Mouse (Mus musculus) spleen, postnatal 36 days (tissue): ENCODE results near the gene Cmtm5.
"Not testable (repeated sequence)": the region's sequence is repeated elsewhere in the genome, so short reads cannot be mapped to it uniquely, and the experiment has no call there.

Experiments used
- DNase-seq, 2 experiments: peaks; one replicate each; pipeline ENCODE4 v3.0.0; 2022; ENCODE audit warnings: low spot score in 2 of 2, mixed read lengths in 1 of 2

Cmtm5 gene

DNA sequence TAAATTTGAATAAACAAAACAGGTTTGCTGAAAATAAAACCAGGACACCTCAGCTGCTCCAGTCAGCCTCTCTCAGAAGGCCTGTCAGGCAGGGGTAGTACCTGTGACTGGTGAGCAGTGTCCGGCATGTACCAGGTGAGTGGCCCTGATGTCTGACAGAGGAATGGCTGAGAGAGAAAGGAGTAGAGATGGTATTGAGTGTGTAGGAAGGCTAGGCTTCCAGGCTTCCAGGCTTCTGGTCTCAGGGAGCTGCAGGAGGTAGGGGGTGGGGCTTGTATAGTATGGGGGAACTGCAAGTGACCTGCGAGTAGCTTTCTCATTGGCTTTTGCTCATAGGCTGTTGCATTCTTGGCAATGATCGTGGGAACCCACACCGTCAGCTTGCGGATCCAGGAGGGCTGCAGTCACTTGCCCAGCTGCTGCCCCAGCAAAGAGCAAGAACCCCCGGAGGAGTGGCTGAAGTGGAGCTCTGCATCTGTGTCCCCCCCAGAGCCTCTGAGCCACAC lies 3.4 kb upstream of the Cmtm5 start, which contains the start of gene Il25:
Il25 (plus strand) TSS at position 51 of the 506 bp plus-strand sequence.
- no peak for DNase-seq

DNA sequence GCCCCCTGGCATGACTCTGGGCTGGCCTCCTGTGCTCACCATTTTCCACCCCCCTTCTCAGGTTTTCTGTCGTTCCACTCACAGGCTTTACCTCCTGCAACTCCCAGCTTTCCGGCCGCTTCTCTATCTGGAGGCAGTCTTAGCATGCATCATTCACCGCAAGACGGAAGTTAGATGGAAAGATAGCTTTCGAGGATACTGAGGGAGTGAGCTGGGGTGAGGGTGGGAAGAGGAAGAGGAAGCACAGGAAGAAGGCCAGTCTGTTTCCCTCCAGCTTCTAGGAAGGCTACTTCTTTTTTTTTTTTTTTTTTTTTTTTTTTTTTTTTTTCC lies 735 bp downstream of the Cmtm5 start:
- DNase-seq = no peak

DNA sequence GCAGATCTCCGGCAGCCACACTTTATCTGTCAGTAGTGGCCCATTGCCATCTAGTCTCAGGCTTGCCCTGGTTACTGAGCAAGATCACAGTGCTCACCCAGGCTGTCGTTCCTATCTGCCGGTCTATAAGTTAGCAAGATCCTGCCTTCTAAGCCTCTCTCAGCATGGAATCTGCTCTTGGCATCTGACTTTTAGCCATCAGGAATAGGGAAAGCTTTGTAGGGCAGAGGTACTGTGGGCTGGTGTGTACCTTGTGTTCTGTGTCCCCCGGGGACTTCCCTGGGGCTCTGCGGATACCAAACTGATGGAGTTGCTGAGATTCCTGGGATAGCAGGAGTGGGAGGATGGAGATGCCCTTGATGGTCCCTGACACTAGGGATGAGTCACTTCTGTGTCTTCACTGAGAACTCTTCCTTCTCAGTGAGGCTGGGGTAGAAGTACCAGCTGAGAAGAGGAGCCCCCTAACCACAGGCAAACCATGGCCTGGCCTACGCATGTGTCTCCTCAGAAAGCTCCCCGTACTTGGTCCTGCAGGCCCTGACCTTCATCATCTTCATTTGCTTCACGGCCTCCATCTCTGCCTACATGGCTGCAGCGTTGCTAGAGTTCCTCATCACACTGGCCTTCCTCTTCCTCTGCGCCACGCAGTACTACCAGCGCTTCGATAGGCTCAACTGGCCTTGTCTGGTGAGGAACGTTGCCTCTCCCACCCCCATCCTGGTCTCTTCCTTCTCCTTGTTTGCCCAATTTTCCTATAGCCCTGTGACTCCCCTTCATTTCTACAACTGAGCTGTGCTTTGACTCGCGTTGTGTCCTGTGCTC lies 1.5 kb downstream of the Cmtm5 start:
- no peak for DNase-seq

- DNase-seq = no peak
These were observed 2.6 kb downstream of the Cmtm5 start for GRCm38 (mm10) chr14:54938431-54939219.

GRCm38 (mm10) chr14:54939434-54940175 lies 3.5 kb downstream of the Cmtm5 start:
- DNase-seq = peak; percentile 33 to 48

DNA sequence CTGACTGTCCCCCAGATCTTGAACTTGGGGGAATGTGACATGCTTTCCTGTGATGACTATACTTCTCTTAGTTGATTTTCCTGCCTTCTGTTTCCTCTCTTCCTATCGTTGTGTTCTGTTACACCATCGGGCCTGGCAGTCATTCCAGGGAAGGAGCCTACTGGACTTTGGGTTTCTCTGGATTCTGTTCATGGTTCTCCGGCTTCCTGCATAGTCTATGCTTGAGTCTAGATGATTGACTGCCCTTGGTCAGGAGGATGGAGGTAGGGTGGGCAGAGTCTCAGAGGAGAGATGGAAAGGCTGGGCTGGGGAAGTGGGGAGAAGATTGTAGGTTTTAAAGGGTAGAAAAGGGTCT lies 4.1 kb downstream of the Cmtm5 start:
- DNase-seq = no peak

DNA sequence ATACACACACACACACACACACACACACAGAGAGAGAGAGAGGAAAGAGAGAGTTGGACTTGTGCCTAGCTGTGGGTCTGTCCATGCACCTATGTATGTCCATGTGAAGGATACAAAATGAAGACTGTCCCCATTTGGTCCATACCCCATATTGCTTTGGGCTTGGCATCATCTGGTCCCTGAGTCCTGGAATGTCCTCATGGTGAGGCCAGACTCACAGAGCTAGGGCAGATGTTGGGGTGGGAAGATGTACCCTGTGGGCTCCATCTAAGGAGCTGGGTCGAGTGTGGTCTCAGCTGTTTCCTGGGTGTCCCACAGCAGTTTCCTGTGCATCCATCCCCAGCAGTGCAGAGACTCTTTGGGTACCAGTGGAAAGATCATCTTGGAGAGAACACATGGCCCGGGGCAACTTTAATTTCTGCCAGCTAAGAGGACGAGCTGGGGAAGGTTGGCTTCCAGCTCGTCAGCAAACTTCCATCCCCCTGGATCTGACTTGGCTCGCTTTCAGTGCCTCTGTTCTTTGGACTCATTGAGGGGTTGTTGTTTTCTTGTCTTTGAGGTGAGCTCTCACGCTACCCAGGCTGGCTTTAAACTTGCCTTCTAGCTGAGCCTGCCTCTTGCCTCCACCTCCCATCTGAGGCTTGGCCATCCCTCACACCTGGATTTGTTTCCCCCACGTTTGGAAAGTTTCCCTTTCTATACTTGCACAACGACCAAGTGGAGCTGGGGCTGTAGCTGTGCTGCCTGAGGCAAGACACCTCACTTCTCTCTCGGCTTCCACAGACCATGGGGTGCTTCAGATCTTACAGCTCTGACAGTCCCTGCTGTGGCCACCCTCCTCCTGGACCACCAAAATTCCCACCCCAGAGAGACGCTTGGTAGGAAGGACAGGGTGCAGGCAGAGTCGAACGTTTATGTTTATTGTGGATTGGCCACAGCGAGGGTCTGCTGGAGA lies 5.2 kb downstream of the Cmtm5 start:
- DNase-seq = no peak

DNA sequence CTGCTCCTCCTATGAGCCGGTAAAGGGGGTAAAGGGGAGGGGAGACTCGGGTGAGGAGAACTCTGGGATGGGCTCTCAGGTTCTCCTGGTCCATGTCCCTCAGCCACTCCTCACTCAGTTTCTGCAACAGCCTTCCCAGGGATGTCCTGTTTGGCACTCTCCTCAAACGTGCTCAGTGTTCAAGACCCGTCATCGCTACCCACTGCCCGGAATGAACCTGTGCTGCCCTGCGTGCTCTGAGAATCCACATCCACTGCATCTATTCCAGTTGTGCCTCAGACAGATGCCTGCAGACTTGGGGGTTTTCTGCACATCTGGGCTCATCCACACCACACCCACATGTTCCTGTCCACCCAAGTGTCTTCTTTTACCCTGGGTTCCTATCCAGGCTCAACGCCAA lies 6.4 kb downstream of the Cmtm5 start:
- DNase-seq = no peak

DNA sequence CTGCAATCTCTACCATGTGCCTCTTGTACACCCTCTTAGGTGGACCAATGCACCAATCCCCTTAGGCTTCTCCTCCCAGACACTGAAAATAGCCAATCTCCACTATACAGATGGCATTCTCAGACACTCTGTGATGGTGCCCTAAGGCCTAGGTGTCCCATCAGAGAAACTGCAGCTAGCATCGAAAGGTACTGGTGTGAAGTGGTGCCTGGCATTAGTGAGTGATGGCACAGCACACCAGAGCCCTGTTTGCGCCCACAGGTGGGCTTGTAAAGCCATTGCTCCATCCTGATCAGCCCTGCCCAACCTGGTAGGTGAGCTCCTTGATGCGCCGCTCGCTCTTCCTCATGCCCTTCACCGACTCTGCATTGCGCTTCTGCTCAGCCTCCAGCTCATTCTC lies 7.9 kb downstream of the Cmtm5 start:
- DNase-seq = no peak

DNA sequence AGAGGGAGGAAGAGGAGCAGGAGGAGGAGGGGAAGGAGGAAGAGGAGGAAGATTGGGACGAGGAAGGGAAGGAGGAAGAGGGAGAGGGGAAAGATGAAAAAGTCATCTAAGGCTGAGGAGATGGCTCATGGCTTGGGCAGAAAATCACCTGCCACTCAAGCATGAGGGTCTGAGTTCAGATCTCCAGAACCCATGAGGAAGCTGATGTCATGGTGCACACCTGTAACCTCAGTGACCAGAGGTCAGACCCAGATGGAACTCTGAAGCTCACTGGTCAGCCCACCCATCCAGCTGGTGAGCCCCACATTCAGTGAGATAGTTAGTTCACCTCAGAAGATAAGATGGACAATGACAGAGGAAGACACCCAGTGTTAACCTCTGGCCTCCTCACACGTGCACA lies 8.9 kb downstream of the Cmtm5 start:
- no peak for DNase-seq

DNA sequence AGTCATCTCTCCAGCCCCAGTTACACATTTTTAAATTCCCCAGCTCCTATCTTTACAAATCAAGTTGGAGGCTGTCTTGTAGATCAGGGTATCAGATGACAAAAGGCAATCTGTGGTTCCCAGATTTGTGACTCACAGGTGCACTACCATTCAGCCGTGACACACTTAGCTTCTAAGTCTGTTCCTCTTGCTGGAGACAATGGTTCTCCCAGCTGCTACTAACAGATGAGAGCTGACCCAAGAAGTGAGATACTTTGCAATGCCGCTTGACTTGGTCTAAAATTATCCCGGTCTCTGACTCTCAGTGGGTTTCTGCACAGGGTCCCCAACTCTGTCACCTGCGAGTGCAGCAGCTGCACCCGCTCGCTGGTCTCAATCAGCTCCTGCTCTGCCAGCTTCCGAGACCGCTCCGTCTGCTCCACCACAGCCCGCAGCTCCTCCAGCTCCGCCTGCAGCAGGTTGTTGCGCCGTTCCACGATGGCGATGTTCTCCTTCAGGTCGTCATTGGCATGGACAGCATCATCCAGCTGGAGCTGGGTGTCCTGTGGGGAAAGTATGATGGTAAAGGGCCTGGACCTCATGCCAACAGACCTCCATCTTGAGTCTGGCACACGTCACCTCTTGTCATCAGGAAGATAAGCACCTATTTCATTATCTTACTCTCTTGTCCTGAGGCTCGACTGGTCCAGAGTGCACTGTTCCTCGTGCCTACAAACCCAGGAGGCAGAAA lies 10.1 kb downstream of the Cmtm5 start:
- DNase-seq = no peak

DNA sequence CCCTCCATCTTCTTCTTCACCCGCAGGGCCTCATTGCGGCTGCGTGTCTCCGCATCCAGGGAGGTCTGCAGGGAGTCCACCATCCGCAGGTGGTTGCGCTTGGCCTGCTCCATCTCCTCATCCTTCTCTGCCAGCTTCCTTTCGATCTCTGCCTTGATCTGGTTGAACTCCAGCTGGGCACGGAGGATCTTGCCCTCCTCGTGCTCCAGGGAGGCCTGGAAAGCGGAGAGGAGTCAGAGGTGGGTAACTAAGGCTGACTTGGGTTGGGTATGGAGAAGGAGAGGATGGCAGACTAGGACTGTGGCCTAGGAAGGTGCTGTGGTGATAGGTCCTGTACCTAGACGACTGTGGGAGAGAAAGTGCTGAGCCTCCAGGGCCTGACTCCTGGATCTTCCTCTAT lies 10.9 kb downstream of the Cmtm5 start:
- not testable (repeated sequence) for DNase-seq

GRCm38 (mm10) chr14:54948781-54949180 lies 12.7 kb downstream of the Cmtm5 start:
- DNase-seq = no peak

- DNase-seq = no peak
These were observed 14.4 kb downstream of the Cmtm5 start for GRCm38 (mm10) chr14:54950493-54950892.

DNA sequence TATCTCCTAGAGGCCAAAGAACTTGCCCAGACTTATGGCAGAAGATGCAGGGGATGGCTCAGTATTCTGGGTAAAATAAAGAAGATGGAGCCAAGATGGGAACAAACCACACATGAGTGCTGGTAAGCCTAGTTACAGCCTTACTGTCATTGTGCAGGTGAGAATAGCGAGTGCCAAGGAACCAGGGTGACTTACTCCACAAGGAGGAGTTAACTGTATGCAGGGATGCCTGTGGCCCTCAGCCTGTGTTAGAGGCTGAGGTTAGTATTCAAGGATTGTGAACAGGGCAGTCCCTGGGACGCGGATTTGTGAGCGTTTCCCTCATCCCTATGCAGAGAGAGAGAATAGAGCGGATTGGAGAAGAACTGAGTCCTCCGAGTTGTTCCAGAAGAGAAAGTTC lies 15.5 kb downstream of the Cmtm5 start:
- no peak for DNase-seq

GRCm38 (mm10) chr14:54953664-54954206 lies 17.7 kb downstream of the Cmtm5 start:
- no peak for DNase-seq

DNA sequence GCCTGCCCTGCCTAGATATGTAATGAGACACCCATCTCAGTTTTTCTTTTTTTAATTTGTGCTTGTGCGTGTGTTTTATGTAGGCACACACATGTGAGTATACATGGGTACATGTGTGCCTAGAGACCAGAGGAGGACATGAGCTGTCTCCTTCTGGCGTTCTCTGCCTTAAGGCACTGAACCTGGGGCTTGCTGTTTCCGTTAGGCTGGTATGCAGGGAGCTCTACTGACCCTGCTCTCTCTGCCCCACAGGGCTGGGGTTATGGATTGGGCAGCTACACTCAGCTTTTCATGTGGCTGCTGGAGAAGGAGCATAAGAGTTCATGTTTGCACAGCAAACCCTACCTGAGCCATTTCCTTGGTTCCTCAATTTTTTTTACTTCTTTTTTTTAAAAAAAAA lies 18.4 kb downstream of the Cmtm5 start:
- no peak for DNase-seq

- no peak for DNase-seq
These were observed 19.4 kb downstream of the Cmtm5 start for GRCm38 (mm10) chr14:54955481-54955880.

DNA sequence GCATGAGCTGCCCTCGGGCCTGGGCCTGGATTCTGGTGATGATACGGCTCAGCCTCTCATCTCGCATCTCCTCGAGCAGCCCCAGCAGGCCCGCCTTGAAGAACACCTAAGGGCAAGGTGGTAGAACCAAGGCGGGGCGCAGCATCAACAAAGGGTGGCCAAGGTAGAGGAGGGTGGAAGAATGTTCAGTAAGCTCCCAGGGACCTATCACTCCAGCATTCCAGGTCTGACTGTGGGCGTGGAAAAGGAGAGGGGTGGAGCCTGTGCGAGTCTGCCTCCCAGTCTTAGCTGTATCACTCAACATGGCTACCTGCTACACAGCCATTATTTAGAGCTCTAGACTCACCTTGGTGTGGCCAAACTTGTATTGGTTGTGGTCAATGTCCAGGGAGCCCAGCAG lies 20.5 kb downstream of the Cmtm5 start:
- no peak for DNase-seq

DNA sequence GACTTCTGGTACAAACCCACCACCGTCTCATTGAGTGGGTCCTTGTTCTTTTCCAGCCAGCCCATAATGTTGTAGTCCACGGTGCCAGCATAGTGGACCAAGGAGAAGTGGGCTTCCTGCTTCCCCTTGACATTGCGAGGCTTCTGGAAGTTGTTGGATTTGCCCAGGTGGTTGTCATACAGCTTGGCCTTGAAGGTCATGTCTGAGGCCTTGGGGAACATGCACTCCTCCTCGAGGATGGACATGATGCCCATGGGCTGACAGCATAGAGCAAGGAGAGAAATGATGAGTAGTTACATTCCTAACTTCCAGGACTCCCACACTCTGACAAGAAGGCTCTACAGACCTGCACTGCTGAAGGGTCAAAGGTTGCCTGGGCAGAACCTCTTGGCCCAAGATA lies 22.4 kb downstream of the Cmtm5 start:
- DNase-seq = no peak
